Mouse (Mus musculus) v-Abl transformed pro-B cells (cell line): ENCODE results near the gene Psmd8.
"Not testable (repeated sequence)": the region's sequence is repeated elsewhere in the genome, so short reads cannot be mapped to it uniquely, and the experiment has no call there.

Experiments used
- in situ Hi-C, 2 experiments: fragments of 400-800 bp; cut with MboI; formaldehyde crosslinking; loops; one replicate each; pipeline ENCODE4 v1.15.1; 2025; ENCODE audit not compliant: unreplicated experiment in 2 of 2

Psmd8 gene

GRCm38 (mm10) chr7:29180077-29180853 lies at the start of gene Psmd8:
Gene Psmd8 (minus strand): TSS chr7:29180701.
- in situ Hi-C loops = loop anchor here in 1 of 2 experiments (5.0 kb wide), 1 partner anchor 52 kb away; the partner anchor contains the start of gene Kcnk6

DNA sequence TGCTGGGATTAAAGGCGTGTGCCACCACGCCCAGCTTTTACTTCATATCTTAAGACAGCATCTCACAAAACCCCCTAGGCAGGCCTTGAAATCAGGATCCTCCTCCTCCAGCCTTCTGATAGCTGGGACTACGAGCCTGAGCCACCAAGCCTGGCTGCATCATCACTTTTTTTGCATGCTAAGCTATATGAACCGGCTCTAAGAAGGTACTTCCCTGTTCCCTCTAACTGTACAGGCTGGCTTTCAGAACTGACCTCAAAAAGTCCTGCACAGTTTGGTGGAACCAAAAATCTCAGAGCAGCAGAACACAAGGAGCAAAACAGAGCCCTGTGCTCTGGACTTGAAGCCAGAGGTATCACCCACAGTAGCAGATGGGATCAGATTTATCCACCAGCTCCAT lies 47.7 kb upstream of the Psmd8 start:
- in situ Hi-C loops = no loop called here

- in situ Hi-C loops = no loop called here
These were observed 45.0 kb upstream of the Psmd8 start for GRCm38 (mm10) chr7:29225520-29225919.

GRCm38 (mm10) chr7:29224756-29225394 lies 44.4 kb upstream of the Psmd8 start:
- in situ Hi-C loops = no loop called here

GRCm38 (mm10) chr7:29214846-29215245 lies 34.3 kb upstream of the Psmd8 start:
- in situ Hi-C loops = no loop called here

GRCm38 (mm10) chr7:29214236-29214635 lies 33.7 kb upstream of the Psmd8 start:
- in situ Hi-C loops = no loop called here

- in situ Hi-C loops = no loop called here
These were observed 33.2 kb upstream of the Psmd8 start, which contains the start of gene Catsperg1 for GRCm38 (mm10) chr7:29213675-29214082. Gene Catsperg1 (minus strand): TSS chr7:29214035.

DNA sequence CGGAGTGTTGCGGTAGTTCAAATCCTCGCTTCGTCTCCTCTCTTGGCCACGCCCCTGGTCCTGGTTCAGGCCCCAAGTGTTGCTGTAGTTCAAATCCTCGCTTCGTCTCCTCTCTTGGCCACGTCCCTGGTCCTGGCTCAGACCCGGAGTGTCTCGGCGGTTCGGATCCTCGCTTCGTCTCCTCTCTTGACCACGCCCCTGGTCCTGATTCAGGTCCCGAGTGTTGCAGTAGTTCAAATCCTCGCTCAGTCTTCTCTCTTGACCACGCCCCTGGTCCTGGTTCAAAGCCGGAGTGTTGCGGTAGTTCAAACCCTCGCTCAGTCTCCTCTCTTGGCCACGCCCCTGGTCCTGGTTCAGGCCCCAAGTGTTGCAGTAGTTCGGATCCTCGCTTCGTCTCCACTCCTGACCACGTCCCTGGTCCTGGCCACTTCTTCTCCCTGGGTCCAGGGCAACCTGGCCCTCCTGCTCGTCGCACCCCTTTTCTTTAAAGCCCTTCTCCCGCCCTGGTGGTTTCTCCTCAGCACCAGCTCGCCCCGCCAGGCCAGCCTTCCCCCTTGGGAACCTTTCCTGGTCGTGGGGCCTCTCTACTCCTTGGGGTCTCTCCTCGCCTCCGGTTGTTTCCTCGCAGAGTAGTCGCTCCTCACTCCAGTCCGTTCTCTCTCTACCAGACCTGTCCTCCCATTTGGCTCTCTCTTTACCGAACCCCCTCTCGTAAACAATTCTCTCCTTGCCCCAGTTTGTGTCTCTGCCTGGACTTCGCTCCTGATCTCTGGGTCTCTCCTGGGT lies 32.5 kb upstream of the Psmd8 start:
- in situ Hi-C loops = not testable (repeated sequence)

- in situ Hi-C loops = no loop called here
These were observed 31.8 kb upstream of the Psmd8 start for GRCm38 (mm10) chr7:29212199-29212765.

DNA sequence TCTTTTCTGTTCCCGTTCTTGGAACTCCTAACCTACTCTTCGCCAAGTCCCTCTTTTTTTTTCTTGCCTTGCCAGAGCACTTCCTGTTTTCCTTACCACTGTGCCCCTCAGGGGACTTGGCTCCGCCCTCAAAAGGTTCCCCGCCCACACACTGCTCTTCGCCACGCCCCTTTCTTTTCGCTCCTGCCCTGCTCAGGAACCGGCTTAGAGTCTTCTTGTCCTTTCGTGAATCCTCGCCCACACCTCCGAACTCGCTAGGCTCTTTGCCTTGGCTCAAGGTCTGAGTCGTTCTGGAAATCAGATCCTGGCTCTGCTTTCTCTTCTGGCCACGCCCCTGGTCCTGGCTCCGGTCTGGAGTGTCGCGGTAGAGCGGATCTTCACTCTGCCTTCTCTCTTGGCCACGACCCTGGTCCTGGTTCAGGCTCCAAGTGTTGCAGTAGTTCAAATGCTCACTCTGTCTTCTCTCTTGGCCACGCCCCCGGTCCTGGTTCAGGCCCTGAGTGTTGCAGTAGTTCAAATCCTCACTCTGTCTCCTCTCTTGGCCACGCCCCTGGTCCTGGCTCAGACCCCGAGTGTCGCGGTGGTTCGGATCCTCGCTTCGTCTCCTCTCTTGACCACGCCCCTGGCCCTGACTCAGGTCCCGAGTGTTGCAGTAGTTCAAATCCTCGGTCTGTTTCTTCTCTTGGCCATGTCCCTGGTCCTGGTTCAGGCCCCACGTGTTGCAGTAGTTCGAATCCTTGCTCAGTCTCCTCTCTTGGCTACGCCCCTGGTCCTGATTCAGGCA lies 31.1 kb upstream of the Psmd8 start:
- in situ Hi-C loops = no loop called here

- in situ Hi-C loops = not testable (repeated sequence)
These were observed 30.5 kb upstream of the Psmd8 start for GRCm38 (mm10) chr7:29211013-29211412.

DNA sequence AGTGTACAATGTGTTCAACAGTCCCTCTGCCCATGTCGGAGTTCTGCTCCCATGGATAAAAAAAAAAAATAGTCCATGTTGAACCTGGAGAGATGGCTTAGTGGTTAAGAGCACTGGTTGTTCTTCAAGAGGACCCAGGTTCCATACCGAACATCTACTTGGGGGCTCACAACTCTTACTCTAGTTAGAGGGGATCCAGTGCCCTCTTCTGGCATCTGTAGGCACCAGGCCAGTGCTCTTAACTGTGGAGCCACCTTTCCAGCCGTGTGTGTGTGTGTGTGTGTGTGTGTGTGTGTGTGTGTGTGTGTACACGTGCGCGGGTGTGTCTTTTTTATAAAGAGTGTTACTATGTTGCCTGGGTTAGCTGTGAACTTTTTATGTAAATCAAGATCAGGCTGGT lies 22.1 kb upstream of the Psmd8 start:
- in situ Hi-C loops = no loop called here

- in situ Hi-C loops = not testable (repeated sequence)
These were observed 13.7 kb upstream of the Psmd8 start for GRCm38 (mm10) chr7:29194230-29194629.

DNA sequence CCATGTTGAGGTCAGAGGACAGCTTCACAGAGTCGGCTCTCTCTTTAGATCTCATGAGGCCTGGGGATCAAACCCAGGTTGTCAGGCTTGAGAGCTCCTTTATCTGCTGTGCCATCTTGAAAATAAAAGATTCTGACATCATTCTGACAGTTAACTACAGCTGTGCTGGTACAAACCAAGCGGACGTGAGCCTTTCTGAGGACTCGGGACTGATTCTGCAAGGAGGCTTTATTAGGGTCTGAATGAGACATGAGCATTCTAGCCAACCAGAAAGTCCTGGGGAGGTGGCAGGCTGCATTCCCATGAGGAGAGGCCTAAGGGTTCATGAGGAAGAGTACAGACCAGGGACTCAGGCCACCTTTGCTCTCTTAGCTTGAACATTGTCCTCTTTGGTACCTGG lies 822 bp upstream of the Psmd8 start:
- in situ Hi-C loops = loop anchor here in 1 of 2 experiments (5.0 kb wide), 1 partner anchor 51 kb away; the partner anchor contains the start of gene Kcnk6

DNA sequence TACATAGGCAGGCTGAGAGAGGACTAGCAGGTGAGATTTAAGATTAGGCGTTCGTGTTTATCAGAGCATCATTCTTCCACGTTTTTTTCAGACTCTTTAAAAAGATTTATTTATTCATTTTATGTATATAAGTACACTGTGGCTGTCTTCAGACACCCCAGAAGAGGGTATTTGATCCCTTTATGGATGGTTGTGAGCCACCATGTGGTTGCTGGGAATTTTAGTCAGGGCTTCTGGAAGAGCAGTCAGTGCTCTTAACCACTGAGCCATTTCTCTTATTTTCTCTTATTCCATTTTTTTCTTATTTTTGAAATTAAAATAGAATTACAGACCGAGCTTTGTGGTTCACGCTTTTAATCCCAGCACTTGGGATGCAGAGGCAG lies 344 bp upstream of the Psmd8 start:
- in situ Hi-C loops = loop anchor here in 1 of 2 experiments (5.0 kb wide), 1 partner anchor 51 kb away; the partner anchor contains the start of gene Kcnk6

DNA sequence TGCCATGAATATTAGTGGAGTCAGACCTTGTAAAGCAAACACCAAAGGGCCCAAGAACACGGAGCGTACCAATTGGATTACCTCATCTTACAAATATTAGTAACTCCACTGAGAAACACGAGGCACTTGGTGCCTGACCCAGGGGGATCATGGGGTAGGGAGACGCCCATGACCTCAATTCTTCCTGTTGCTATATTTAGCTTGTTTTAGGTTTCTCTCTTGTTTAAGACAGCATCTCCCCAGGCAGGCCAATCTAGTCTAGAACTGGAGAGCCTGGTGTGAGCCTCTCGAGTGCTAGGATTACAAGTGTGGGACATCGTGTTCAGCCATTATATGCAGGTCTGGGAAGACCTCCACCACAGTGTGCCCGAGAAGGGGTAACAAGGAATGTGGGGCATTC lies 1.2 kb downstream of the Psmd8 start:
- in situ Hi-C loops = loop anchor here (5.0 to 10.0 kb wide), 3 partner anchors 52 to 195 kb away; partner anchors contain the start of genes 2200002D01Rik (in 1 of the 2), Eif3k (in 1 of the 2), Map4k1 (in 1 of the 2) and Ryr1 (in 1 of the 2)

- in situ Hi-C loops = loop anchor here (5.0 to 10.0 kb wide), 3 partner anchors 51 to 193 kb away; partner anchors contain the start of genes 2200002D01Rik (in 1 of the 2), Eif3k (in 1 of the 2), Map4k1 (in 1 of the 2) and Ryr1 (in 1 of the 2)
These were observed 2.4 kb downstream of the Psmd8 start for GRCm38 (mm10) chr7:29178106-29178505.

DNA sequence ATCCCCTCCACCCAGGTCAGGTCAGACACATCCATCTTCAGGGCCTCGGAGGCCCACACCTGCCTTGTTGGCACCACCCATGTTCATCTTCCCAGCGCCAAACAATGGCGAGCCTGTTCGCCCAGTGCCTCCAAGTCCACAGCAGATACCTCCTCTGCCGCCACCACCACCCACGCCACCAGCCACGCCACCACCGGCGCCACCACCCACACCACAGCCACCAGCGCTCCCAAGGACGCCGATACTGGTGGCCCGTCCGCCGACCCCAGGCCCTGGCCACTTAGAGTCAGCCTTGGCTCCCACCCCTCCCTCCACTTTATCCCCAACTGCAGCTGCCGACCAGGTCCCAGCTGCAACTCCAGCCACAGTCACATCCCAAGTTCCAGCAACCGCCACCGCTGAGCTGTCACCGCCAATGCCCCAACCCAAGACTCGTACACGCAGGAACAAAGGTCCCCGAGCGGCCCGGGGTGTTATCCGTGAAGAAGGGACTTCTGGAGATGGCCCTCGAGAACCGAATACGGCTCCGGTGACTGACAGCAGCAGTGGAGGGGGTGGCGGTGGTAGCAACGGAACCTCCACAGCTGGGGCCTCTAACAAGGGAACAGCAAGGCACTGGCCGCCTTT lies 8.0 kb downstream of the Psmd8 start:
- in situ Hi-C loops = loop anchor here (10.0 kb wide), 2 partner anchors 72 to 188 kb away; partner anchors contain the start of genes 2200002D01Rik (in 1 of the 2), Eif3k (in 1 of the 2) and Map4k1 (in 1 of the 2)
